Mouse (Mus musculus): Measurements from ENCODE around the gene Agbl4. TPM values are rescaled to one million over a fixed set of nuclear protein-coding genes. Genes with fewer than 3 reads are reported as not detected.

Gene Agbl4
- polyA plus RNA-seq, 2 experiments: 0.17 to 0.21 TPM

DNA sequence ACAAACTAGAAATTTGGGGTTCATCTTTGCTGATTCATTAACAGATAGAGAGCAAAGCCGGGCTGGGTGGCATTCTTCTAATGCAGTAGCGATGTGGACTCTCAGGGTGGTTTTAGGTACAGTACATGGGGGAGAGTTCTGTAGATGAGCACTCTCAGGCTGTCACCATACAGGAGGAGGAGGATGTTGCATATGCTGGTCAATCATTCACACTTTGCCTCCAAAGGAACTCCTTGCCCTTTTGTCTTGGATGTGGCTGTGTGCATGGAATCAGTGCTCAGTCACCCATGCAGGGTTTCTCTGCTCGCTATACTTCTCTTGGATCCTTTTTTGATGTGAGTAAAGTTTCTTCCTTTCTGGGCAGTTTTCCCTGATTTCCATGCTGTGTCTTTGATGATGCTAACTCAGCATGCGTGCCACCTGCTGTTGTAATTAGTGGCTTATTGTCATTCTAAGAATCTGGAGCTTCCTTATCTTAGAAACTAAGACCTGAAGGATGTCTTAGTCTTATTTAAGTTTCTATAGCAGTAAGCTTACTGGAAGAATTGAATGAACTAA lies 200.3 kb downstream of the Agbl4 start:
- H3K4me1 ChIP-seq (ENCODE audit: control insufficient read depth, insufficient read depth, low read length): no peaks in the 10 kb centered on the region
- no peak for DNase-seq (ENCODE audit: low spot score)
- H3K4me3 ChIP-seq (replicated peaks; ENCODE audit: low read length): no peak overlapping the region
- no peak for ATAC-seq (ENCODE audit: low FRiP score, low read depth)
- 52% methylated on average over 4 of the region's 4 CpGs for WGBS
- H3K9me3 ChIP-seq (ENCODE audit: control insufficient read depth, low read length): no peaks in the 10 kb centered on the region
- no peak overlapping the region for H3K4me2 ChIP-seq (replicated peaks; ENCODE audit: low read depth, low read length, severe bottlenecking)
- H3K27me3 ChIP-seq (ENCODE audit: control insufficient read depth, insufficient read depth, low read length): no peaks in the 10 kb centered on the region
- no peak overlapping the region for H3K27ac ChIP-seq (replicated peaks; ENCODE audit: low read depth, low read length)
- no peaks in the 10 kb centered on the region for H3K36me3 ChIP-seq (ENCODE audit: control insufficient read depth, insufficient read depth, low read length)
- TF ChIP-seq POLR2A (IDR thresholded peaks at IDR 0.05; ENCODE audit: borderline replicate concordance, extremely low read depth, insufficient read depth, insufficient read length): no peak
- no peak overlapping the region for H3K9ac ChIP-seq (ENCODE audit: low read depth, low read length, severe bottlenecking)

DNA sequence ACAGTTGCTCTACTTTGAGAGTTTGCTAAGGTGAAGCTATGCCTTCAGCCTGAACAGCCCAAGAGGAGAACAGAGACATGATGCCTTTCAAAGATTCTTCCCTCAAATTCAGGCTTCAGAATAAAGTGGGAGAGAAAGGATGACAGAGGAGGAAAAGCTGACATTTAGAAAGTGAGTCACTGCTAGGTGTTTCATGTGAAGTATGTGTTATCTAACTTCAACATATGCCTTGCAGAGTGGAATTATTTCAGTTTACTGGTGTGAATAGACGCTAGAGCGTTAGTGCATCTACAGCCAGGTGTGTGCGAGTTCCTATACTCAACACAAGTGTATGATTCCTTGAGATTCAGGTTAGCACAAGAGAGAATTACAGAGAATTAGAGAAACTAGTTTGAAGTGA lies 244.0 kb downstream of the Agbl4 start:
- no peak for DNase-seq (ENCODE audit: low spot score)
- Histone ChIP-seq H3K4me3 (replicated peaks; ENCODE audit: low read length) (no peak overlapping the region), H3K9ac (ENCODE audit: low read depth, low read length, severe bottlenecking) (no peak overlapping the region), H3K9me3 (ENCODE audit: control insufficient read depth, low read length) (no peaks in the 10 kb centered on the region), H3K4me1 (ENCODE audit: control insufficient read depth, insufficient read depth, low read length) (no peaks in the 10 kb centered on the region), H3K27me3 (ENCODE audit: control insufficient read depth, insufficient read depth, low read length) (no peaks in the 10 kb centered on the region), H3K36me3 (ENCODE audit: control insufficient read depth, insufficient read depth, low read length) (no peaks in the 10 kb centered on the region), H3K27ac (replicated peaks; ENCODE audit: low read depth, low read length) (no peak overlapping the region), H3K4me2 (replicated peaks; ENCODE audit: low read depth, low read length, severe bottlenecking) (no peak overlapping the region)
- WGBS: 96% methylated on average over 3 of the region's 3 CpGs
- no peak for ATAC-seq (ENCODE audit: low FRiP score, low read depth)
- TF ChIP-seq POLR2A (IDR thresholded peaks at IDR 0.05; ENCODE audit: borderline replicate concordance, extremely low read depth, insufficient read depth, insufficient read length): no peak

DNA sequence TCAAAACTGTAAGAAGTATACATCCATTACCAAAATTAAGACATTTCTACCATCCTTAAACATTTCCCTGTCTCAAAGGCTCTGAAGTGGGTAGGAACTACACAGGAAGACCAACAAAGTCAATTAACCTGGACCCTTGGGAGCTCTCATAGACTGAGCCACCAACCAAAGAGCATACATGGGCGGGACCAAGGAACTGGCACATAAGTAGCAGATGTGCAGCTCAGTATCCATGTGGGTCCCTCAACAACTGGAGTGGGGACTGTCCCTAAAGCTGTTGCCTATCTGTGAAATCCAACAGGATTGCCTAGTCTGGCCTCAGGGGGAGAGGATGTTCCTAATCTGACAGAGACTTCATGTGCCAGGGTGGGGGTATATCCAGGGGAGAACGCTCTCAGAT lies 265.5 kb downstream of the Agbl4 start:
- WGBS: 62% methylated on average over 2 of the region's 2 CpGs
- Histone ChIP-seq H3K4me2 (replicated peaks; ENCODE audit: low read depth, low read length, severe bottlenecking) (no peak overlapping the region), H3K27me3 (ENCODE audit: control insufficient read depth, insufficient read depth, low read length) (no peaks in the 10 kb centered on the region), H3K27ac (replicated peaks; ENCODE audit: low read depth, low read length) (no peak overlapping the region), H3K36me3 (ENCODE audit: control insufficient read depth, insufficient read depth, low read length) (no peaks in the 10 kb centered on the region), H3K9me3 (ENCODE audit: control insufficient read depth, low read length) (no peaks in the 10 kb centered on the region), H3K4me1 (ENCODE audit: control insufficient read depth, insufficient read depth, low read length) (no peaks in the 10 kb centered on the region), H3K4me3 (replicated peaks; ENCODE audit: low read length) (no peak overlapping the region), H3K9ac (ENCODE audit: low read depth, low read length, severe bottlenecking) (no peak overlapping the region)
- ATAC-seq (ENCODE audit: low FRiP score, low read depth): no peak
- no peak for TF ChIP-seq POLR2A (IDR thresholded peaks at IDR 0.05; ENCODE audit: borderline replicate concordance, extremely low read depth, insufficient read depth, insufficient read length)
- no peak for DNase-seq (ENCODE audit: low spot score)

DNA sequence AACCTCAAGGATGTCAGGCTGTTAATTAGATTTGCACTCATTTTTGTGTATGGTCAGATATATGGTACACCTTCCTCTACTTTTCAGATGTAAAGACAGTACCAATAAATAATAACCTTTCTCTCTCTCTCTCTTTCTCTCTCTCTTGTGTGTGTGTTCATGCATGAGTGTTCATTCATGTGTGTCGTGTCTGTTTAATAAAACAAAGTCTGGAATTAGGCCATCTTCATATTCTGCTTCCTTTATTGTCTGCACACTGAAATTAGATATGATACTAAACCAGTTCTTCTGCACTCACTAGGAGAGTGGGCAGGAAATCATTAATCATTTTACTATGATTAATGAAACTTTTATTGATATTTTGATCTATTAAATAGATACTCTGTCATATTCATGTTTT lies 276.7 kb downstream of the Agbl4 start:
- ATAC-seq (ENCODE audit: low FRiP score, low read depth) (no peak), DNase-seq (ENCODE audit: low spot score) (no peak)
- H3K27ac ChIP-seq (replicated peaks; ENCODE audit: low read depth, low read length): no peak overlapping the region
- H3K9ac ChIP-seq (ENCODE audit: low read depth, low read length, severe bottlenecking): no peak overlapping the region
- H3K9me3 ChIP-seq (ENCODE audit: control insufficient read depth, low read length): no peaks in the 10 kb centered on the region
- H3K4me3 ChIP-seq (replicated peaks; ENCODE audit: low read length): no peak overlapping the region
- H3K4me2 ChIP-seq (replicated peaks; ENCODE audit: low read depth, low read length, severe bottlenecking): no peak overlapping the region
- H3K4me1 ChIP-seq (ENCODE audit: control insufficient read depth, insufficient read depth, low read length): no peaks in the 10 kb centered on the region
- no peaks in the 10 kb centered on the region for H3K27me3 ChIP-seq (ENCODE audit: control insufficient read depth, insufficient read depth, low read length)
- TF ChIP-seq POLR2A (IDR thresholded peaks at IDR 0.05; ENCODE audit: borderline replicate concordance, extremely low read depth, insufficient read depth, insufficient read length): no peak
- 72% methylated on average over 1 of the region's 1 CpGs for WGBS
- H3K36me3 ChIP-seq (ENCODE audit: control insufficient read depth, insufficient read depth, low read length): no peaks in the 10 kb centered on the region

DNA sequence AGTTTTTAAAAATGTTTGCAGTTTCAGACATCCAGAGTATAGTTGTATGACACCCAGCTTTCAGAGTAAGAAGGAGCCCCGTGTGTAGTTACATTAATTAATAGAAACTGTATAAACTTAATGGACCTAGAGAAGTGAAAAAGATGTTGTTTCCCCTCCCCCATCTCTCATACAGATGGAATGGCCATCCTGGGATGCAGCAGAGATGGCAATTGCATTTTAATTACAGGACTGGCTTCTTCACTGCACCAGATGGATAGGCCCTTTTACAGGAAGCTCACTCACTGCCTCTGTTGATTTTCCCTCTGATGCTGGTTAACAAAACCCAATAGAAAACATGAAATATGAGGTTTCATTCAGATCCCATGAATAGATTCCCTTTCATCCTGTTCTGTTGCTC lies 337.7 kb downstream of the Agbl4 start:
- 79% methylated on average over 1 of the region's 1 CpGs for WGBS
- no peak for TF ChIP-seq POLR2A (IDR thresholded peaks at IDR 0.05; ENCODE audit: borderline replicate concordance, extremely low read depth, insufficient read depth, insufficient read length)
- Histone ChIP-seq H3K9ac (ENCODE audit: low read depth, low read length, severe bottlenecking) (no peak overlapping the region), H3K4me3 (replicated peaks; ENCODE audit: low read length) (no peak overlapping the region), H3K4me2 (replicated peaks; ENCODE audit: low read depth, low read length, severe bottlenecking) (no peak overlapping the region), H3K27me3 (ENCODE audit: control insufficient read depth, insufficient read depth, low read length) (no peaks in the 10 kb centered on the region), H3K4me1 (ENCODE audit: control insufficient read depth, insufficient read depth, low read length) (no peaks in the 10 kb centered on the region), H3K9me3 (ENCODE audit: control insufficient read depth, low read length) (no peaks in the 10 kb centered on the region), H3K27ac (replicated peaks; ENCODE audit: low read depth, low read length) (no peak overlapping the region), H3K36me3 (ENCODE audit: control insufficient read depth, insufficient read depth, low read length) (no peaks in the 10 kb centered on the region)
- ATAC-seq (ENCODE audit: low FRiP score, low read depth): no peak
- no peak for DNase-seq (ENCODE audit: low spot score)

DNA sequence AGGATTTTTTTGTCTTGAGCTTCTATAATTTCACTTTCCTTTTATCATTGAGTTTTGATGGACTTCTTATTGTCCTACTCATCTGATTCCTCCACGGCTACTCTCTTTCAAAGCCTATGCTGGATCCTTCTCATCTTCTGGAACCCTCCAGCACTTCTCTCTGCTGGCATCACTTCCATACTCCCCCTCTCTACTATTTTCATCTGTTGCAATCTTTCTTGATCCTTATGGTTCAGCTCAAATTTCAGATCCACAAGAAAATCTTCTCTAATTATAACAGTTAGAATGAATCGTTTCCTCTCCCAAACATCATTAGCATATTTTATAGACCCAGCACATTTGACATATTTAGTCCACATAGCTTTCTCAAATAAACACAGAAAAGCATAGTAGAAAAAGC lies 360.5 kb downstream of the Agbl4 start:
- no peaks in the 10 kb centered on the region for H3K9me3 ChIP-seq (ENCODE audit: control insufficient read depth, low read length)
- WGBS: 74% methylated on average over 2 of the region's 2 CpGs
- DNase-seq (ENCODE audit: low spot score): no peak
- H3K27me3 ChIP-seq (ENCODE audit: control insufficient read depth, insufficient read depth, low read length): no peaks in the 10 kb centered on the region
- no peaks in the 10 kb centered on the region for H3K36me3 ChIP-seq (ENCODE audit: control insufficient read depth, insufficient read depth, low read length)
- H3K4me3 ChIP-seq (replicated peaks; ENCODE audit: low read length): no peak overlapping the region
- no peak for ATAC-seq (ENCODE audit: low FRiP score, low read depth)
- H3K4me1 ChIP-seq (ENCODE audit: control insufficient read depth, insufficient read depth, low read length): no peaks in the 10 kb centered on the region
- no peak overlapping the region for H3K27ac ChIP-seq (replicated peaks; ENCODE audit: low read depth, low read length)
- H3K9ac ChIP-seq (ENCODE audit: low read depth, low read length, severe bottlenecking): no peak overlapping the region
- TF ChIP-seq POLR2A (IDR thresholded peaks at IDR 0.05; ENCODE audit: borderline replicate concordance, extremely low read depth, insufficient read depth, insufficient read length): no peak
- no peak overlapping the region for H3K4me2 ChIP-seq (replicated peaks; ENCODE audit: low read depth, low read length, severe bottlenecking)
